Mouse (Mus musculus): ENCODE results near the gene Vamp8. TPM values are rescaled to one million over a fixed set of nuclear protein-coding genes. Genes with fewer than 3 reads are reported as not detected.

The Vamp8 gene
- total RNA-seq, 2 experiments from 2014 or later = 48.5 to 50.0 TPM

- DNase-seq = no peak
- intact Hi-C loops (cut with DNase I) = no loop called here
These were observed 33.1 kb downstream of the Vamp8 start for GRCm38 (mm10) chr6:72357164-72358079.

- intact Hi-C loops (cut with DNase I) = no loop called here
- no peak for DNase-seq
These were observed 34.4 kb downstream of the Vamp8 start for GRCm38 (mm10) chr6:72356001-72356532.

DNA sequence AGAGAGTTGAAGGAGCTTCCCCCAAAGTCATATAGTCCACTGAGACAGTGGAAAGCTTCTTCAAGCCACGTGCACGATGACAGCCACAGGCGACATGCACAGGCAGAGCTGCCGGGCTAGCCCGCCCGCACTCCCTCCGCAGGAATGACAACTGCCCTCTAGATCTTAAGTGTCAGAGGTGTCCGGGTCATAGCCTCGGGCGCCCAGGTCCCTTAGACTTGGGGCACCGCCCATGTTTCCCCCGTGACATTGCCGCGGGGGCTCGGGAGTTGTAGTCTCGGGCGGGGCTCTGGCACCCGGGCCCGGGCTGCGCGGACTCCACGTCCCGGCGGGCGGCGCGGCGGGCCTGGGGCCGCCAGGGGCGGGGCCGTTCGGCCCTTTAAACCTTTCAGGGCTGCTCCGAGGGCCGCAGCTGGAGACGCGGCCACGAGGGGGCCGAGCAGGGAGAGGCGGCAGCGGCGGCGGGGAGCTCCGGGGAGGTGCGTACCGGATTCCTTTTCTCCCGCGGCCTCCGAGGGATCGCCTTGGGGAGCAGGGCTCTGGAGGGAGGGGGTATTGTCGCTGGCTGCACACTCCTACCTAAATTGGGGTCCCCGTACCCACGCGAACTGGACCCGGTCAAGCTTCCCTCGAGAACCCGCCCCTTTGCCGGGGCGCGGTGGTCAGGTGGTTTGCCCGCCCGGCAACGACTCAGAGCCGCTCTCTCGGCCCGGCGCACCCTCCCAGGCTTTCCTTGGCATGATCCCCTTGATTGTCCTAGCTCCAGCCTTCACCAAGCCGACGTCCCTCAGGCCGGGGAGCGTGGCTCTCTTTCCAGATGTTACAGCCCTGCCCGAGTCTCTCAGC, 35.2 kb downstream of the Vamp8 start, which contains the start of gene Tmem150a:
Tmem150a (plus strand) TSS at position 382 of the 846 bp plus-strand sequence.
- DNase-seq = peak; percentile 81 to 90
- intact Hi-C loops (cut with DNase I) = no loop called here

DNA sequence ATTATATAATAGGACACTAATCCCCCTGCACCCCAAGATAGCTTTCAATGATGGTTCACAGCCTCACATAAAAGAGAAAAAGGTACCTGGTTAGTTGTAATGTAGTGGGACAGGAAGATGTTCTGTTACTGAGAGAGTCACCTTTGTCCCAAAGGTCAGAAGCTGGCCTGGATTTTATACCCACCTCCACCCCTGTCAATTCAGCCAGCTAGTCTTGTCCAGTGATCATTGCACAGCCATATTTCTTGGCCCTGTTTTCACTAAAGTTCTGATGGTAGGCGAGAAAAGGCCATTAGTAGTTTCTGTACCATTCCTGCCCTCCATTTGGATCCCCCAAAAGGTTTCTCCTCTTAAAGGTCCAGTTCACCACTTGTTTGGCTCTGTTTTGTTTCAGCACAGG, 36.5 kb downstream of the Vamp8 start:
- no peak for DNase-seq
- intact Hi-C loops (cut with DNase I) = no loop called here

GRCm38 (mm10) chr6:72352636-72353405, 37.7 kb downstream of the Vamp8 start:
- intact Hi-C loops (cut with DNase I) = no loop called here
- DNase-seq = no peak

DNA sequence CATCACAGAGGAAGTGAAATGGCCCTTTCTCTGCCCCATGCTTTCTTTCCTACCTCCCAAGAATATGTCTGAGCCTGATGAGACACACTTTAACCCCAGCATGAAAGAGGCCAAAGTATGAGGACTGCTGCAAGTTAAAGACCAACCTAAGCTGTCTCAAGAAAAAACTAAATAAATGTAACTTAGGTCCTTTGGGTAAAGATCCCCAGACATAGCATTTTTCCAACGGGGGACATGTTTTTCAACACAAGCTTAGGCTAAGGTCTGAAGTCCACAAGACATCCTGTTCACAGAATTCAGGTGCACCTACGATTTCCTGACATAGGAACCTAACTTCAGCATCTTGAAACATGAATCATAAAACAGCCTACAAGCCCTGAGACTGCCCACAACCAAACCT, 40.3 kb downstream of the Vamp8 start:
- no peak for DNase-seq
- intact Hi-C loops (cut with DNase I) = no loop called here

DNA sequence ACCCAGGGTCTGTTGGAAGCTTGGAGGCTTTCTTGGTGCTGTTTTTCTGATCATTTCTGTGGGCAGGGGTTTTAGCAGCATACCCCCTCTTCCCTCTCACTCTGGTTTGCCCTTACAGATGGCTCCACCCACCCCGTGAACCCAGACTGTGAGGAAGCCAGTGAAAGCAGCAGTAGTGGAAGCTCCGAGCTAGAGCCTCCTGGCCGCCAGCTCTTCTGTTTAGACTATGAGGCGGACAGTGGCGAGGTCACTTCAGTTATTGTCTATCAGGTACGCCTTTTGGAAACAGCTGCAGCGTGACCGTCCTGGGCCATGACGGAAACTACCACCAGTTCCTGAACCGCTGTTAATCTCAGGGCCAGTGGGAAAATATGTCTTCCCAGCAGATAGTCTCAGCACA, 42.1 kb downstream of the Vamp8 start:
- no peak for DNase-seq
- intact Hi-C loops (cut with DNase I) = no loop called here

GRCm38 (mm10) chr6:72347166-72347941, 43.1 kb downstream of the Vamp8 start, which contains the start of gene 0610030E20Rik:
TSS of gene 0610030E20Rik (plus strand) at chr6:72347317.
- intact Hi-C loops (cut with DNase I) = no loop called here
- peak; percentile 70 for DNase-seq

DNA sequence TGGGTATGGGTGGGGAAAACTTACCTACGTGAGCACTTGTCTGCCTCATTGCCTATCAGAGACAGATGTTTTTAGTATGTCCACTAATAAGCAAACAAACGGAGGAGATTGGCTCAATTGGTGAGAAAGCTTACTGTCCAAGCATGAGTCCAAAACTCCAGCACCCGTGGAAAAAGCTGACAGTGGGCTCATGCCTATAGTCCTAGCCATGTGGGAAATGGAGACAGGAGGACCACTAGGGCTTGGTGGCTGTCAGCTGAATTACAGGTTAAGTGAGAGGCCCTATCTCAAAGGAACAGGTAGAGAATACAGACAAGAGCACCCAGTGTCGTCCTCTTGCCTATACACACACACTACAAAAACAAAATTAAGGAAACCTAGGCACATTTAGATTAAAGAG, 44.2 kb downstream of the Vamp8 start:
- DNase-seq = no peak
- intact Hi-C loops (cut with DNase I) = no loop called here

- intact Hi-C loops (cut with DNase I) = no loop called here
- no peak for DNase-seq
These were observed 44.9 kb downstream of the Vamp8 start for GRCm38 (mm10) chr6:72345633-72346032.

- DNase-seq = peak; percentile 82 to 90
- intact Hi-C loops (cut with DNase I) = no loop called here
These were observed 45.4 kb downstream of the Vamp8 start, which contains the start of gene Usp39 for GRCm38 (mm10) chr6:72345074-72345567. TSS of gene Usp39 (minus strand) at chr6:72345184.

DNA sequence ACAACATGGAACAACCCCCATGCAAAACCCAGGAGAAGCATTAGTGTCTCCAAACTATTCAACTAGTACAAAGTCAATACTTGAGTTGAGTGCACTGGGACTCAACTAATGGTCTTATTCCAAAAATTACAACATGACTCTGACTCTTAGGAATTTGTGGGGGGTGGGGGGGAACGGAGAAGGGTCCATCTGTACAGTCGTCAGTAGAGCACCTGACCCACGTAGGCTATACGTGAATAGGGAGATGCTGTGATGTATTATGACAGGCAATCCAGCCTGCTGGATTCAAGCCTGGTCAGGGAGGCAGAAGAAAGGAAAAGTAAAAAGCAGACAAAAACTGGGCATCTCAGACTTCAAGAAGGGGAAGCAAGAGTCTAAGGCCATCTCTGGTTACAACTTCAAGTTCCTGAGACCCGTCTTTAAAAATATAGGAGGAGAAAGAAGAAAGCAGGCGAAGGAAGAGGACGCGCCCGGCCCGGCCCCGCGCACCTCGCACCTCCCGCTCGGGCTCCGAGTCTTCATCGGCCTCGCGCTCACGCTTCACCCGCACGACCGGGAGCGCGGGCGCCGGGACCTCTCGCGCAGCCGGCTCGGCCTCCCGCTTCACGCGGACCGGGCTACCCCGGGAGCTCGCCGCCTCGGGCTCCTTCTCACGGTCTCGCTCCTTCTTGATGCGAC, 46.0 kb downstream of the Vamp8 start:
- intact Hi-C loops (cut with DNase I) = no loop called here
- DNase-seq = no peak

- no peak for DNase-seq
- intact Hi-C loops (cut with DNase I) = no loop called here
These were observed 50.0 kb downstream of the Vamp8 start for GRCm38 (mm10) chr6:72340481-72340880.

Other genes starting within 250 kb of the Vamp8 start
- 1 to 10 TPM; 5.2 to 5.7 TPM for gene Atoh8, start 155.1 kb downstream of the Vamp8 start, total RNA-seq (2021)
- not detected for gene Sftpb, start 86.1 kb downstream of the Vamp8 start, total RNA-seq (2021)
- 10 to 100 TPM; 18.1 to 18.2 TPM for gene Usp39, start 45.5 kb downstream of the Vamp8 start, total RNA-seq (2021)
- 1 to 10 TPM; 9.0 to 9.5 TPM for gene 0610030E20Rik, start 43.4 kb downstream of the Vamp8 start, total RNA-seq (2021)
- 10 to 100 TPM; 16.9 to 18.8 TPM for gene Tmem150a, start 35.3 kb downstream of the Vamp8 start, total RNA-seq (2021)
- 10 to 100 TPM; 23.7 to 24.2 TPM for gene Rnf181, start 23.7 kb downstream of the Vamp8 start, total RNA-seq (2021)
- 100 to 1,000 TPM in 1 of 2 experiments, 10 to 100 TPM in 1; 83.0 to 107 TPM for gene Vamp5, start 10.2 kb downstream of the Vamp8 start, total RNA-seq (2021)
- gene Ggcx, start 23.6 kb upstream of the Vamp8 start, total RNA-seq (2021) = 10 to 100 TPM; 12.6 to 13.4 TPM
- 100 to 1,000 TPM; 128 to 141 TPM for gene Mat2a, start 48.9 kb upstream of the Vamp8 start, total RNA-seq (2021)
- 1 to 10 TPM in 1 of 2 experiments, under 1 TPM in 1; 0.66 to 1.7 TPM for gene Sh2d6, start 131.0 kb upstream of the Vamp8 start, total RNA-seq (2021)
- gene Capg, start 153.7 kb upstream of the Vamp8 start, total RNA-seq (2021) = 10 to 100 TPM in 1 of 2 experiments, 1 to 10 TPM in 1; 7.2 to 11.8 TPM
- gene Elmod3, start 207.7 kb upstream of the Vamp8 start, total RNA-seq (2021) = 1 to 10 TPM; 6.1 to 9.5 TPM
- 10 to 100 TPM; 70.2 to 71.6 TPM for gene Retsat, start 207.8 kb upstream of the Vamp8 start, total RNA-seq (2021)
- gene Tgoln1, start 226.3 kb upstream of the Vamp8 start, total RNA-seq (2021) = 10 to 100 TPM; 21.8 to 22.1 TPM

All from gastrocnemius, postnatal 36 days (tissue).